Mouse (Mus musculus) heart, adult 2 months (tissue): ENCODE data around the gene Pir.

Experiments used
- CTCF ChIP-seq: fragments of 200-600 bp; IDR thresholded peaks from 2 replicates; pipeline ENCODE4 v1.8.1; 2022; ENCODE audit warnings: antibody characterized with exemption, mild to moderate bottlenecking, moderate library complexity
- EP300 ChIP-seq: fragments of 200-500 bp; IDR thresholded peaks from 2 replicates; pipeline ENCODE4 v1.6.1; 2011; ENCODE audit warnings: low read depth, low read length, control low read depth; ENCODE audit not compliant: insufficient read depth
- POLR2A ChIP-seq: fragments of 200-500 bp; IDR thresholded peaks from 2 replicates; pipeline ENCODE4 v1.6.1; 2011; ENCODE audit warnings: mild to moderate bottlenecking, low read depth, low read length, control low read depth; ENCODE audit not compliant: insufficient read depth

DNA sequence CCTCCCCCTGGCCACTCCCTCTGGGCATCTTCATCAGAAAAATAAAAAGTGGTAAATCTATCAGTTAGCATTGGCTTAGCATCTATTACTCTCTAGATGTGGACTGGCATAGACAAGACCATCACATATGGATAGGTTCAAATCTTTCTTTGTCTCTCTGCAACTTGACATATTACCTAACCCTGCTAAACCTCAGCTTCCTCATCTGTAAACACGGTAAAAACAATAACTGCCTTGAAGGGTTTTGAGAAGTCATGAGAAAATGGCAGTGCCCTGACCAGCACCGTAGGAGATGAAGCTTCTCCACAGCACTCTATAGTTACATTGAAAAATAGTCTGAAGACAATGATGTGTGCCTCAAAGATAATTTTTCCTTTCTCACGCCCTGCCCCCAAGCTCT lies 12.6 kb upstream of the Pir start:
- no peak for TF ChIP-seq CTCF
- no peak for TF ChIP-seq POLR2A
- TF ChIP-seq EP300: no peak
